Mouse (Mus musculus) bone marrow, adult 2 months (tissue): ENCODE data around the gene App.

Source experiments
- CTCF ChIP-seq: fragments of 200-500 bp; IDR thresholded peaks from 2 replicates; pipeline ENCODE4 v1.5.1; 2011; ENCODE audit warnings: low read length, control low read depth; ENCODE audit not compliant: control insufficient read depth, insufficient read depth
- POLR2A ChIP-seq: fragments of 200-500 bp; IDR thresholded peaks from 2 replicates; pipeline ENCODE4 v1.6.1; 2011; ENCODE audit warnings: low read depth, mild to moderate bottlenecking, control low read depth, low read length, borderline replicate concordance; ENCODE audit not compliant: control insufficient read depth

DNA sequence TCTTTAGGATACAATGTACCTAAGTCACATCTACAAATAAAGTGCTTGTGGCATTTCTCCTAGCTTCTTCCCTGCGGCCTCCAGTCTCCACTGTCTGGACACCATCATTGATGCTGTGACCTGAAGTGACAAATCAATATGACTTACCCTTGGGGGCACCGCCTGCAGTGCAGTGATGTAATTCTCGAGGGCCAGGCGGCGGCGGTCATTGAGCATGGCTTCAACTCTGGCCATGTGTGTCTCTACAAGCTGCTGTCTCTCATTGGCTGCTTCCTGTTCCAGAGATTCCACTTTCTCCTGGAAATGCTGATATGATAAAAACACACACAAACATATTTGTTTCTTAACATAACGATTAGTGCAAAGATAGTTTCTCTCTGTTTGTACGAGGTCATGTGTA is 148.9 kb downstream of the App start:
- TF ChIP-seq CTCF (no peak), POLR2A (no peak)
